Mouse (Mus musculus) ES-Bruce4 (cell line): ENCODE data around the gene Rps26. TPM values are rescaled to one million over a fixed set of nuclear protein-coding genes. Genes with fewer than 3 reads are reported as not detected.

ENCODE experiments used
- H3K27ac ChIP-seq: 2 replicates; pipeline ENCODE4 v1.5.1; 2012; ENCODE audit warnings: low read length, inconsistent platforms; ENCODE audit not compliant: insufficient read depth
- H3K27me3 ChIP-seq: 2 replicates; pipeline ENCODE4 v1.6.1; 2012; ENCODE audit warnings: mild to moderate bottlenecking, low read length, inconsistent platforms; ENCODE audit not compliant: control insufficient read depth, poor library complexity, insufficient read depth, severe bottlenecking
- H3K36me3 ChIP-seq: 2 replicates; pipeline ENCODE4 v1.6.1; 2012; ENCODE audit warnings: inconsistent platforms, mild to moderate bottlenecking, low read length, moderate library complexity; ENCODE audit not compliant: control insufficient read depth, poor library complexity, insufficient read depth, severe bottlenecking
- H3K4me1 ChIP-seq: one replicate; pipeline ENCODE4 v1.8.1; 2011; ENCODE audit warnings: low read length; ENCODE audit not compliant: control insufficient read depth, insufficient read depth
- H3K4me3 ChIP-seq: 2 replicates; pipeline ENCODE4 v1.5.1; 2011; ENCODE audit warnings: low read depth, mild to moderate bottlenecking, low read length
- H3K9ac ChIP-seq: 2 replicates; pipeline ENCODE4 v1.6.1; 2012; ENCODE audit warnings: low read depth, mild to moderate bottlenecking, inconsistent platforms; ENCODE audit not compliant: poor library complexity, severe bottlenecking
- H3K9me3 ChIP-seq: replicated peaks from 2 replicates; pipeline ENCODE4 v1.6.1; 2012; ENCODE audit warnings: mild to moderate bottlenecking, low read length, inconsistent platforms; ENCODE audit not compliant: control insufficient read depth, poor library complexity, insufficient read depth, severe bottlenecking
- CTCF ChIP-seq: IDR thresholded peaks from one replicate; pipeline ENCODE4 v1.8.1; 2011; ENCODE audit warnings: low read depth, low read length
- EP300 ChIP-seq: IDR thresholded peaks from 2 replicates; pipeline ENCODE4 v1.6.1; 2011; ENCODE audit warnings: low read depth, low read length; ENCODE audit not compliant: insufficient read depth
- POLR2A ChIP-seq: IDR thresholded peaks from one replicate; pipeline ENCODE4 v1.8.1; 2011; ENCODE audit warnings: low read length; ENCODE audit not compliant: insufficient read depth
- polyA plus RNA-seq: library from polyadenylated mRNA; stranded (reverse); fragments of >200 nt; gene quantifications from 2 replicates; pipeline ENCODE4 v1.2.4, GENCODE M21; 2011; ENCODE audit warnings: low read depth; ENCODE audit not compliant: missing spikeins, insufficient read depth, insufficient read length

Gene Rps26
- polyA plus RNA-seq, 1 experiment: 1,959 TPM

GRCm38 (mm10) chr10:128601499-128601898 is 25.0 kb downstream of the Rps26 start:
- H3K27ac ChIP-seq: no peak overlapping the region
- no peak overlapping the region for H3K4me3 ChIP-seq
- H3K9ac ChIP-seq: no peak overlapping the region
- H3K9me3 ChIP-seq: no peaks in the 10 kb centered on the region
- H3K27me3 ChIP-seq: no peaks in the 10 kb centered on the region
- no peaks in the 10 kb centered on the region for H3K4me1 ChIP-seq
- TF ChIP-seq EP300: no peak
- TF ChIP-seq CTCF: no peak
- TF ChIP-seq POLR2A: no peak
- H3K36me3 ChIP-seq: no peaks in the 10 kb centered on the region

DNA sequence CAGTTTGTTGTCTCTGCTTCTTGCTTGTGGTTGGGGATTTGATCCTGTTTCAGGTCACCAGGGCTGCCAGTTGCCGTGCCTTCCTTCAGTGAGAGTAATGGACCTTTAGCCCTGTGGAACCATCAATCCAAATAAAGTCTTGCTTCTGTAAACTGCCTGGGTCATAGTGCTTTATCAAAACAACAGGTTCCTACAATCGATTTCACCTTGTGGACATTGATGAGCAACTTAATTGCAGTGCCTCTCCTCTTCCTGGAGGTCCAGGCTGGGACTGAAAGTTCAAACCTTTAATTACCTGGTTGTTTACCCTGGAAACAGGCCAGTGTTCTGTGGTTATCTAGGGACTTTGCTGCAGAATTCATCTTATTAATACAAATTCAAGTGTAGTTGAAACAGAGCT is 28.1 kb downstream of the Rps26 start:
- no peaks in the 10 kb centered on the region for H3K4me1 ChIP-seq
- no peaks in the 10 kb centered on the region for H3K36me3 ChIP-seq
- no peaks in the 10 kb centered on the region for H3K27me3 ChIP-seq
- H3K4me3 ChIP-seq: no peak overlapping the region
- H3K27ac ChIP-seq: no peak overlapping the region
- no peak overlapping the region for H3K9ac ChIP-seq
- no peak for TF ChIP-seq CTCF
- no peak for TF ChIP-seq POLR2A
- no peak for TF ChIP-seq EP300
- no peaks in the 10 kb centered on the region for H3K9me3 ChIP-seq

DNA sequence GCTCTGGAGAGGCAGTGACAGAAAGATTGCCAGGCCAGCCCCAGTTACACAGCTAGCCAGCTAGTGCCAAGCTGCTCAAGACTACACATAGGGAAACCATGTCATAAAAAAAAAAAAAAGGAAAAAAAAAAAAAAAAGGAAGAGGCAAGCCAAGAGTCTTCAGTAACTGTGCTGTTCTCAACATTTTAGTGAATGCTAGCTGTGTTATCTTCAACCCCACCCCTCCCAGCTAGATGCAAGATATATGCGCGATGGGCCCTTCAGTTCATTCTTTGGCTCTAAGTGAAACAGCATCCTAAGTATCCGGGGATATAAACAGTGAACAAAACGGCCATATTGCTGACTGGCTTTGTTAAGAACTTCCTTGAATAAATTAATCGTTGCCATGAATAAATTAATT is 33.8 kb downstream of the Rps26 start:
- H3K9me3 ChIP-seq: no peaks in the 10 kb centered on the region
- H3K36me3 ChIP-seq: no peaks in the 10 kb centered on the region
- no peaks in the 10 kb centered on the region for H3K27me3 ChIP-seq
- TF ChIP-seq EP300: no peak
- TF ChIP-seq CTCF: no peak
- no peak for TF ChIP-seq POLR2A
- peaks cover 1% of the 10 kb centered on the region for H3K4me1 ChIP-seq
- H3K4me3 ChIP-seq: no peak overlapping the region
- no peak overlapping the region for H3K27ac ChIP-seq
- no peak overlapping the region for H3K9ac ChIP-seq

DNA sequence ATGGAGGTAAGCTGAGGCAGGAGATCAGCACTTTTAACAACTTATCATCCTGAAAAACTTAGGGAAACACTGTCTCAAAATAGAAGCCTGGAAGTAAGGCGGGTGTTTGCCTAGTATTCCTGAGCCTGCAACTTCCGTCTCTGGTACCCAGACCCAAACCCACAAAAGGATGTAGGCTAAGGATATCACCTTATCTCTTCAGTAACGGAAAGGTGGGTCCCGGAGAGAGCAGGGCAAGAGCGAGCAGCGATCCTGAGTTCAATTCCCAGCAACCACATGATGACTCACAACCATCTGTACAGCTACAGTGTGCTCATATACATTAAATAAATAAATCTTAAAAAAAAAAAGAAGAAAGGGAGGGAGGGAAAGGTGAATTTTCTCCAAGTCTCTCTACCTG is 35.1 kb downstream of the Rps26 start:
- H3K4me3 ChIP-seq: no peak overlapping the region
- no peaks in the 10 kb centered on the region for H3K9me3 ChIP-seq
- no peak overlapping the region for H3K9ac ChIP-seq
- peaks cover 3% of the 10 kb centered on the region for H3K4me1 ChIP-seq
- H3K36me3 ChIP-seq: no peaks in the 10 kb centered on the region
- H3K27ac ChIP-seq: no peak overlapping the region
- no peaks in the 10 kb centered on the region for H3K27me3 ChIP-seq
- no peak for TF ChIP-seq EP300
- TF ChIP-seq CTCF: no peak
- TF ChIP-seq POLR2A: no peak

GRCm38 (mm10) chr10:128590193-128590690 is 36.3 kb downstream of the Rps26 start:
- no peaks in the 10 kb centered on the region for H3K9me3 ChIP-seq
- peak overlapping the region; percentile 91 for H3K9ac ChIP-seq
- TF ChIP-seq POLR2A: no peak
- peak; percentile 65 for TF ChIP-seq CTCF
- no peak for TF ChIP-seq EP300
- H3K27ac ChIP-seq: peak overlapping the region; percentile 79
- H3K4me1 ChIP-seq: peaks cover 6% of the 10 kb centered on the region
- H3K27me3 ChIP-seq: no peaks in the 10 kb centered on the region
- peak overlapping the region; percentile 91 for H3K4me3 ChIP-seq
- H3K36me3 ChIP-seq: no peaks in the 10 kb centered on the region

GRCm38 (mm10) chr10:128589464-128590192 is 36.9 kb downstream of the Rps26 start, which contains the start of gene Erbb3:
Gene Erbb3, minus strand, starts transcription at chr10:128589652.
- H3K27me3 ChIP-seq: no peaks in the 10 kb centered on the region

More at GRCm38 (mm10) chr10:128589464-128590192, 36.9 kb downstream of the Rps26 start, which contains the start of gene Erbb3:
- H3K36me3 ChIP-seq: no peaks in the 10 kb centered on the region
- H3K9ac ChIP-seq: peak within 1 kb of the TSS; percentile 91
- peak within 1 kb of the TSS; percentile 91 for H3K4me3 ChIP-seq
- H3K4me1 ChIP-seq: peaks cover 6% of the 10 kb centered on the region
- TF ChIP-seq EP300: 0 out of 2 replicates have a peak, but pooled peaks have one; percentile 56
- TF ChIP-seq POLR2A: no peak
- H3K9me3 ChIP-seq: no peaks in the 10 kb centered on the region
- H3K27ac ChIP-seq: peak within 1 kb of the TSS; percentile 79
